Mouse (Mus musculus) limb, embryonic 13.5 days (tissue): ENCODE results near the gene Cnot8. TPM values are rescaled to one million over a fixed set of nuclear protein-coding genes. Genes with fewer than 3 reads are reported as not detected.

ENCODE experiments used
- ATAC-seq: fragments of 200-750 bp; cut with Nextera tagmentation; 2 replicates; pipeline ENCODE4 v1.8.0; 2017; ENCODE audit warnings: low read depth, moderate number of reproducible peaks, moderate TSS enrichment; ENCODE audit not compliant: low FRiP score
- H3K27ac ChIP-seq: fragments of 300-500 bp; sonication (generic); 2 replicates; pipeline ENCODE4 v1.5.1; 2015; ENCODE audit warnings: inconsistent platforms, mild to moderate bottlenecking, moderate library complexity
- H3K27me3 ChIP-seq: fragments of 300-500 bp; sonication (generic); 2 replicates; pipeline ENCODE4 v1.6.1; 2015; ENCODE audit warnings: mild to moderate bottlenecking, inconsistent platforms
- H3K36me3 ChIP-seq: fragments of 300-500 bp; sonication (generic); 2 replicates; pipeline ENCODE4 v1.6.1; 2015; ENCODE audit warnings: inconsistent platforms, mild to moderate bottlenecking, moderate library complexity
- H3K4me1 ChIP-seq: fragments of 300-500 bp; sonication (generic); 2 replicates; pipeline ENCODE4 v1.6.1; 2015; ENCODE audit warnings: inconsistent platforms
- H3K4me2 ChIP-seq: fragments of 300-500 bp; sonication (generic); replicated peaks from 2 replicates; pipeline ENCODE4 v1.6.1; 2015; ENCODE audit warnings: inconsistent platforms, mild to moderate bottlenecking, moderate library complexity
- H3K4me3 ChIP-seq: fragments of 300-500 bp; sonication (generic); 2 replicates; pipeline ENCODE4 v1.5.1; 2015; ENCODE audit warnings: moderate library complexity, mild to moderate bottlenecking, inconsistent platforms
- H3K9ac ChIP-seq: fragments of 300-500 bp; sonication (generic); 2 replicates; pipeline ENCODE4 v1.6.1; 2015; ENCODE audit warnings: mild to moderate bottlenecking, inconsistent platforms
- H3K9me3 ChIP-seq: fragments of 300-500 bp; sonication (generic); 2 replicates; pipeline ENCODE4 v1.6.1; 2016; ENCODE audit warnings: inconsistent platforms
- WGBS: fragments of 180-500 bp; shearing (Covaris S2); methylation state at CpG from one replicate; pipeline ENCODE4 v1.1.7; 2015; 5-methylcytosine and 5-hydroxymethylcytosine counted together
- polyA plus RNA-seq: library from polyadenylated mRNA; unstranded; fragments of >200 nt; fragmentation: Nextera tagmentation; extraction: Ambion mirVana; gene quantifications from 2 replicates; pipeline ENCODE4 v1.2.1, GENCODE M21; 2015

The Cnot8 gene
- polyA plus RNA-seq, 1 experiment from 2014 or later = 104 TPM

DNA sequence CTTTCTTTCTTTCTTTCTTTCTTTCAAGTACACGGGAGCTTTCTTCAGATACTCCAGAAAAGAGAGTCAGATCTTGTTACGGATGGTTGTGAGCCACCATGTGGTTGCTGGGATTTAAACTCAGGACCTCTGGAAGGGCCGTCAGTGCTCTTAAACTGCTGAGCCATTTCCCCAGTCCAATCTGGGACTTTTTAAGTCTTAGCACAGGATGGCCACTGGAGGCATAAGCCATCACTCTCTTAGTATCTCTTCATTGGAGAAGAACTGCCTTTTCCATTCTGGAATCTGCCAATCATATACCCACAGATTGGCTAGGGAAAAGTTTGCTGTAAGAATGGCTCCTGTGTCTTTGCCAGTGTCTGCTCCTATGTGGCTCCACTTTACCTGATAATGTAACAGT is 3.1 kb downstream of the Cnot8 start:
- no peaks in the 10 kb centered on the region for H3K9me3 ChIP-seq
- H3K4me1 ChIP-seq = peaks cover 32% of the 10 kb centered on the region
- H3K4me3 ChIP-seq = no peak overlapping the region
- H3K36me3 ChIP-seq = peaks cover 32% of the 10 kb centered on the region
- H3K27me3 ChIP-seq = no peaks in the 10 kb centered on the region
- 53% methylated on average over 3 of the region's 3 CpGs for WGBS
- no peak overlapping the region for H3K9ac ChIP-seq
- ATAC-seq = no peak
- H3K27ac ChIP-seq = no peak overlapping the region
- no peak overlapping the region for H3K4me2 ChIP-seq

DNA sequence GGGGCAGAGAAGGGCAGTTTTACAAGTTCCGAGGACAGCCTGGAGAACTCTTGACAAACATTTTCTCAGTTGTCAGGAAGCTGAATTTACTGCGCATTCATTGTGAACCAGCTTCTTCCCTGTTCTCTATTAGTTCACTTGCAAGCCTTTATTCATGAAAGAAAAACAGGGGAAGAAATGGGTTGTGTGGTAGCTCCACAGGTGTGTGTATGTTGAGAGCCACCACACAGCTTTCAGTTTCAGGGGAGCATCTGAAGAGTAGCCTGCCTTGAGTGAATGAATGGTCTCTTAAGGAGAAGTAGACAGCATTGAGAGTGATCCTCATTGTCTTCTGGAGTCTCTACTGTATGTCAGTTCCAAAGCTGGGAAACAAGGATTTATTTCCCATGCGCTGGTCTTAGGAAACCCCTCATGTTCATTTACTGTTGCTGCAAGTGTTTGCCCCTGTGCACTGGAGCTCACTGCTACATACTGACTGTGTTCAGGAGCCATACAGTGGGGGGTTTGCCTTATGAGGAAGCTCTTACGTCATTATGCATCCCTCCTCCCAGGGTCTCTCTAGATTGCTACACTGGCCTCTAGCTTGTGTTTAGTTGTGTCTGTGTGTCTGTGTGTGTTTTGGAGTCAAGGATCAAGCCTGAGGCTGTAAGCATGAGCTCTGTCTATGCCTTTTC is 3.8 kb downstream of the Cnot8 start:
- Histone ChIP-seq H3K9me3 (no peaks in the 10 kb centered on the region), H3K4me1 (peaks cover 24% of the 10 kb centered on the region), H3K27ac (no peak overlapping the region), H3K4me2 (no peak overlapping the region), H3K4me3 (no peak overlapping the region), H3K36me3 (peaks cover 40% of the 10 kb centered on the region), H3K27me3 (no peaks in the 10 kb centered on the region), H3K9ac (no peak overlapping the region)
- WGBS = 87% methylated on average over 4 of the region's 4 CpGs
- no peak for ATAC-seq

DNA sequence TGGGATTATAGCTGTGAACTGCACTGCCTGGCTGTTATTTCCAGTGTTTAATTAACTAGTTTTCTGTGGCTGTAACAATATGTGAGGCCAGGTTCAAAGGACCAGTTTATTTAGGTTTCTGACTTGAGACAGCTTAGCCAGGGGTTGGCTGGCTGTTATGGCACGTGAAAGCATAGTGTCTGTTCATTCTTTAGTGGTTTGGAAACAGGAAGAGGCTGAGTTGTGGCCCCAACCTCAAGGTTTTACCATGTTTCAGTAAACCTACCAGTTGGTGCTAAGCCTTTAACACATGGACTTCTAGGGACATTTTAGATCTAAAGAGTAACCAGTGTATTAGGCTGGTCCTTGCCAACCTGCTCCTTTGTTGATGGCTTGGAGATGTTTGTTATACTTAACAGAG is 12.6 kb downstream of the Cnot8 start:
- Histone ChIP-seq H3K4me3 (no peak overlapping the region), H3K27ac (no peak overlapping the region), H3K4me2 (no peak overlapping the region), H3K4me1 (no peaks in the 10 kb centered on the region), H3K9ac (no peak overlapping the region), H3K9me3 (no peaks in the 10 kb centered on the region), H3K27me3 (no peaks in the 10 kb centered on the region), H3K36me3 (peaks cover 100% of the 10 kb centered on the region)
- ATAC-seq = no peak
- 62% methylated on average over 1 of the region's 1 CpGs for WGBS

DNA sequence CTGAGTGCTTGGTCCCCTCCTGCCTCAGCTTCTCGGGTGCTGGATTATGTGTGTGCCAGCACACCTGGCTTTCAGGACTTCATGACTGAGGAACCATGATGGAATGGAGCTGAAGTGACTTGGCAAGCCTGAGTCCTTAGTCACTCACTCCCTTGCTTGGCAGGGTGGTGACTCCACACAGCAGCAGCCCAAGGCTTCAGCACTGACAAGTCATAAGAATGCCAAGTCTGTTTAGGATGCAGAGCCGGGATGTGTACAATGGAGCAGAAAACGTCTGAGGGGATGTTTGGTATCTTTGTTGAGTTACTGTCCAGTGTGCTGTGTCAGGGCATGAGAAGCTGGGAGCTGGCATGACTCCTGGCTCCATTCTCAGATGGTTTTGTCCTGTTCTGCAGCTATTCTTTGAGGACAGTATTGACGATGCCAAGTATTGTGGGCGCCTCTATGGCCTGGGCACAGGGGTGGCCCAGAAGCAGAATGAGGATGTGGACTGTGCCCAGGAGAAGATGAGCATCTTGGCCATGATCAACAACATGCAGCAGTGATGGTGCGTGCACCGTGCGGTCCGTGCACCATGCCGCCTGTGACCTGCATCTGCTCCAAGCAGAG is 13.2 kb downstream of the Cnot8 start:
- no peak overlapping the region for H3K9ac ChIP-seq
- no peak for ATAC-seq
- H3K36me3 ChIP-seq = peaks cover 100% of the 10 kb centered on the region
- H3K27me3 ChIP-seq = no peaks in the 10 kb centered on the region
- no peaks in the 10 kb centered on the region for H3K9me3 ChIP-seq
- no peak overlapping the region for H3K27ac ChIP-seq
- no peak overlapping the region for H3K4me2 ChIP-seq
- no peak overlapping the region for H3K4me3 ChIP-seq
- no peaks in the 10 kb centered on the region for H3K4me1 ChIP-seq
- 91% methylated on average over 10 of the region's 10 CpGs for WGBS

DNA sequence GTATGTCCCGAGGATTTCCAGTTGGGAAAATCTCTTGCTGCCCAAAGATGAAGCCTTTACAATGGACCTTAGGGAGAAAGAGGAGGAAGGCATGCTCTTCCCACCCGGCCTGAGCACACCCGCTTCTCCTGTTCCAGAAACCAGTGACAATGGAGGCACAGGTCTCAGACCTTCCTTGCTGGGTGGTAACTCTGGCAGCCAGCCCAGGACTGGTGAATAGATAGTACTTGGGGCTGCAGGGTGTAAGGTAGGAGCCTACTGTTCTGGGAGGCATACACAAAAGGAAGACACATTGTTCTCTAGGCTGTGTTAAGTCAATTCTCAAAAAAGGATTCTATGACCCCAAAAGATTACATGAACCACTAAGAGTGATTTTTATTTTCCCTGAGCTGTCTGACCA is 16.7 kb downstream of the Cnot8 start:
- no peaks in the 10 kb centered on the region for H3K9me3 ChIP-seq
- H3K9ac ChIP-seq = no peak overlapping the region
- no peak overlapping the region for H3K4me2 ChIP-seq
- no peaks in the 10 kb centered on the region for H3K27me3 ChIP-seq
- no peak overlapping the region for H3K4me3 ChIP-seq
- ATAC-seq = no peak
- H3K36me3 ChIP-seq = peaks cover 97% of the 10 kb centered on the region
- H3K4me1 ChIP-seq = no peaks in the 10 kb centered on the region
- WGBS = 83% methylated on average over 3 of the region's 3 CpGs
- no peak overlapping the region for H3K27ac ChIP-seq

DNA sequence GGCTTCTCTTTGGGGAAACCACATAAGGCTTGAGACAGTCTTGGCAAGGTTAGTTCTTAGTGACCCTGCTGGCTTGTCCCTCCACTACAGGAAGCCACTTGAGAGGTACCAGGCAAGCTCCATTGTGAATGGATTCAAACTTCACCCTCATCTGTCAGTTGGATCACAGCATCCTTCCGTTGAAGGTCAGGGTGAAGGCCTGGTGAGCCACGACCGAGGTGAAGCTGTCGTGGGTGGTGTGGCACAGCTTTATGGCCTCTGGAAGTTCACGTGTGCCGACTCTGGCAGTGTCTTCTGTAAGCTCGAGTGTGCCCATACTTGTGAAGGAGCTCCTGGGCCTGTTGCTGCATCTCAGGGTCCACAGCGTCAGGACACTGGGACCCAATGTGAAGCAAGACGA is 17.4 kb downstream of the Cnot8 start:
- Histone ChIP-seq H3K4me1 (no peaks in the 10 kb centered on the region), H3K4me2 (no peak overlapping the region), H3K4me3 (no peak overlapping the region), H3K9me3 (no peaks in the 10 kb centered on the region), H3K36me3 (peaks cover 97% of the 10 kb centered on the region), H3K27ac (no peak overlapping the region), H3K27me3 (no peaks in the 10 kb centered on the region), H3K9ac (no peak overlapping the region)
- no peak for ATAC-seq
- WGBS = 89% methylated on average over 9 of the region's 9 CpGs

DNA sequence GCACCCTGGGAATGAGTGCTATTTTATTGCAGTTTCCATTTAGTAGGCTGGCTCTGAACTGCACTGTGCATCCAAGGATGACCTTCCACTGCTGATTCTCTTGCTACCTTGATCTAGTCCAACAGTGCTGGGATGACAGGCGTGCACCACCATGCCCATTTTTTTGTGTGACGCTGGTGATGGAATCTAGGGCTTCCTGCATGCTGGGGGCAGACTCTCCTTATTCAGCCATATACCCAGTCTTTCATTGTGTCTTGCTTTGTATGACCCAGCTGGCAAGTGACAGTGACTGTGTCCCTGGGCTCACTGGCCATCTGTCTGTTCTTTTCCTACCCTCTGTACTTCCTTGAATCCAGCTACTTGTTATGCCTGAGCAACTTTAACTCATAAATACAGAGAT is 19.8 kb downstream of the Cnot8 start:
- no peak overlapping the region for H3K27ac ChIP-seq
- no peak overlapping the region for H3K9ac ChIP-seq
- peaks cover under 1% of the 10 kb centered on the region; the same call in 1 of the 2 replicates for H3K4me1 ChIP-seq
- ATAC-seq = no peak
- 94% methylated on average over 2 of the region's 2 CpGs for WGBS
- no peak overlapping the region for H3K4me2 ChIP-seq
- no peaks in the 10 kb centered on the region for H3K9me3 ChIP-seq
- H3K4me3 ChIP-seq = no peak overlapping the region
- H3K27me3 ChIP-seq = no peaks in the 10 kb centered on the region
- H3K36me3 ChIP-seq = peaks cover 95% of the 10 kb centered on the region

DNA sequence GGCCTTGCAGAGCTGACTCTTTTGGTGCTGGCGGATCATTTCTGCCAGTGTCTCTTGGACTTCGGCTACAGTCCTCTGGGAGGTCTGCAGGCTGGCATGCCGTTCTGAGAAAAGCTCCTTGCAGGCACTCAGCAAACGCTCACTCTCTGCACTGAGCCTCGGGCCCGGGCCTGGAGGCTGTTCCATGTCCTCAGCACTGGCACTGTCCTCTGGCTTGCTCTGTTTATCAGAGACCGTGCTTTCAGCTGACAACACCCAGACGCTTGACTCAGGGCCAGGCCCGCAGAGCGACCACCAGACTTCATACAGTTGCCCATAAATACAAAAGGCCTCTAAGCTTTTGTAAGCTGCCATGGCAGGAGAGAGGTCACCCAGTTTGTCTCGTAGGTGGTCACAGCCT is 21.1 kb downstream of the Cnot8 start:
- Histone ChIP-seq H3K9ac (no peak overlapping the region), H3K9me3 (no peaks in the 10 kb centered on the region), H3K27ac (no peak overlapping the region), H3K27me3 (no peaks in the 10 kb centered on the region), H3K4me3 (no peak overlapping the region), H3K4me1 (peaks cover 12% of the 10 kb centered on the region), H3K36me3 (peaks cover 93% of the 10 kb centered on the region), H3K4me2 (no peak overlapping the region)
- 85% methylated on average over 11 of the region's 11 CpGs for WGBS
- ATAC-seq = no peak

DNA sequence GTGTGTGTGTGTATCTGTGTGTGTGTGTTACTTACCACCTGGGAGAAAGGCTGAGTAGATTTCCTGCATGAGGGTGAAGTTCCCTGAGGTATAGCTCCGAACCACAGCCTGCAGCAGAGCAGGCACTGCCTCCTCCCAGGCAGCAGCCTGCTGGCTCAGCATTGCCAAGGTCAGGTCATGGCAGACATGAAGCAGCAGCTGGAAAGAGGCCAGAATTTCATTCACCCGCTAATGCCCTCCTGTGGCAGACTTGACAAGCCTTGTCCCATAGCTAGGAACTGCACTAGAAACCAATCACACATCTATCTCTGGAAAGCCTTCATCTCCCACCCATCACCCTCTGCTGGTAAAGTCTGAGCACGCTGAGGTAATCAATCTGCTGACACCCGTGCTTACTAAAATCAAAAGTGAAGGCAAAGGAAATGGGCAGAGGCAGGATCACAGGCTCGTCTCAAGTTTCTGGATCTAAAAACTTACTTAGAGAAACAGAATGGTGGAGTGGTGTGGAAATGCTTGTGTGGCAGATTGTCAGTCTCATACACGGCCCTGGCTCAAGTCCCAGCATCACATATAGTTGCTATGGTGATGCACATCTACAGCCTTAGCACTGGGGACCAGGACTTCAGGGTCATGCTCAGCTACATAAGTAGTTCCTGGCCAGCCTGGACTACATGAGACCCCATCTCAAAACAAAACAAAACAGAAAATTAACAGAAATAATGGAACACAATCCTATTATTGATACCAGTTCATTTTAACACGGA is 22.6 kb downstream of the Cnot8 start:
- WGBS = 71% methylated on average over 7 of the region's 7 CpGs

DNA sequence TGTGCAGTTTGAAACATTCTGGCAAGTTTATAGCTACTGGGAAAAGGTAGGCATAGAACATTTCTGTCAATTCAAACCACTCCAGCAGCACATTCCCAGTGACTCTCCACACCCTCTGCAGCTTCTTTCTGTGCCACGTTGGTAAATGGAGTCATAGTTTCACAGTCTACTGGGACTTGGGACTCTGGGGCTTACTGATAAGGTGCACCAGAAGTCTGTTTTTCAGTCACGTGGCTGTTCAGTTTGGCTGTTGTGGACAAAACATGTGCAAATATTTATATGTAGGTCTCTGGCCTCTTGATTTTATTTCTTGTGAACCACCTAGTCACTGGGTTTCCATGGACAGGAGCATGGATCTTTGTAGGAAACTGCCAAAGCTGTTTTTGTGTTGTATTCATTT is 23.6 kb downstream of the Cnot8 start:
- Histone ChIP-seq H3K4me1 (peaks cover 13% of the 10 kb centered on the region), H3K27ac (no peak overlapping the region), H3K9ac (no peak overlapping the region), H3K4me2 (no peak overlapping the region), H3K4me3 (no peak overlapping the region), H3K36me3 (peaks cover 96% of the 10 kb centered on the region), H3K9me3 (no peaks in the 10 kb centered on the region), H3K27me3 (no peaks in the 10 kb centered on the region)
- no peak for ATAC-seq
- WGBS = 87% methylated on average over 2 of the region's 2 CpGs

More for the DNA sequence above, 22.6 kb downstream of the Cnot8 start:
- ATAC-seq = no peak
- peaks cover 13% of the 10 kb centered on the region for H3K4me1 ChIP-seq
- H3K9ac ChIP-seq = no peak overlapping the region
- H3K27ac ChIP-seq = no peak overlapping the region
- H3K36me3 ChIP-seq = peaks cover 93% of the 10 kb centered on the region
- no peak overlapping the region for H3K4me2 ChIP-seq
- H3K27me3 ChIP-seq = no peaks in the 10 kb centered on the region
- no peak overlapping the region for H3K4me3 ChIP-seq
- H3K9me3 ChIP-seq = no peaks in the 10 kb centered on the region

DNA sequence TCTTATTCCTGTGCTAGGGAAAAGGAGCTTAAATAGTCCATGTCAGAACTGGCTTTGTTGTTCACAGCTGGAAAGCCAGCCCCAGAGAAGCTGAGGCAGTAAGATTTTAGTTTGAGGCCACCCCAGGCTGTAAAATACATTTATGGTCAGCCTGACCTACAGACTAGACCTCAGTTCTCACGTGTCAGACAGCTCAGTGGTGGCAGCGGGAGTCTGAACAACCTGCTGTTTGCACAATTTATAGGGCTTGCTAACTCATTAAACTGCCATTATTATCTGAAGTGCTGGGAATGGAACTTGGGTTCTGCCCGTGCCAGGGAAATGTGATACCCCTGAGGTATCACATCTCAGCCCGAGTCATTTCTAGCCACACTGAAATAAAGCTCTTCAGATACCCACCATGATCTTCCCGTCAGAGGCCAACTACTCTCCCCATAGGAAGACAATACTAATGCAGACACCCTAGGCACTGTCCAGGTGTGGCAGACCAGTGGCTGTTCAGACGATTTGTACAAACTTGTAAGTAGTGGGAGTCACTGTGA is 25.4 kb downstream of the Cnot8 start:
- no peak overlapping the region for H3K4me3 ChIP-seq
- no peak overlapping the region for H3K9ac ChIP-seq
- H3K9me3 ChIP-seq = no peaks in the 10 kb centered on the region
- WGBS = 33% methylated on average over 6 of the region's 6 CpGs
- no peak overlapping the region for H3K27ac ChIP-seq
- no peak for ATAC-seq
- H3K4me2 ChIP-seq = no peak overlapping the region
- peaks cover 92% of the 10 kb centered on the region for H3K36me3 ChIP-seq
- peaks cover 13% of the 10 kb centered on the region for H3K4me1 ChIP-seq
- H3K27me3 ChIP-seq = no peaks in the 10 kb centered on the region

DNA sequence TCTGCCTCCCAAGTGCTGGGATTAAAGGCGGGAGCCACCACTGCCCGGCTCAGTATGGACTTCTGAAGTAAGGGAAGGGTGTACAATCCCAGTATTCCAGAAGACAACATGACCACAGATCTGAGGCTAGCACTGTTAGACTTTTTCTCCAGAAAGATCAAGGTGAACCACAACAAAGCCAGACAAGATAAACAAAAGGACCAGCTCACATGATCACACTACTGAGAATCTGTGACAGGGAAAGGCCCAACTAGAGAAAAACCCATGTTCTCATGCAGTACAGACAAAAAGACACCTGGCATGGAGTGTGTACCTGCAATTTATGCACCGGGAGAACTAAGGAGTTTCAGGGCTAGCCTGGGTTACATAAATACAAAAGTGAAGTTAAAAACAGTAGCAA is 28.1 kb downstream of the Cnot8 start:
- 98% methylated on average over 3 of the region's 3 CpGs for WGBS
- no peaks in the 10 kb centered on the region for H3K27me3 ChIP-seq
- no peak overlapping the region for H3K27ac ChIP-seq
- no peak overlapping the region for H3K9ac ChIP-seq
- H3K4me2 ChIP-seq = no peak overlapping the region
- no peak overlapping the region for H3K4me3 ChIP-seq
- peaks cover 13% of the 10 kb centered on the region for H3K4me1 ChIP-seq
- peaks cover 95% of the 10 kb centered on the region for H3K36me3 ChIP-seq
- no peak for ATAC-seq
- no peaks in the 10 kb centered on the region for H3K9me3 ChIP-seq
